Mouse (Mus musculus) CH12.LX (cell line): ENCODE measurements around the gene Hoxb8.

Experiments used
- CHD2 ChIP-seq: IDR thresholded peaks from 2 replicates; pipeline ENCODE4 v1.6.1; 2011; ENCODE audit warnings: low read length, improper control_type of control experiment
- CTCF ChIP-seq, 2 experiments: IDR thresholded peaks in 1 of 2; conservative IDR thresholded peaks in 1 of 2; 2 replicates each; pipeline ENCODE4 v1.5.1; 2011 to 2012; ENCODE audit warnings: low read depth in 2 of 2, low read length in 2 of 2, improper control_type of control experiment in 1 of 2, inconsistent platforms in 1 of 2, mild to moderate bottlenecking in 1 of 2, moderate library complexity in 1 of 2
- E2F4 ChIP-seq: IDR thresholded peaks from 2 replicates; pipeline ENCODE4 v1.6.1; 2011; ENCODE audit warnings: low read depth, low read length, improper control_type of control experiment; ENCODE audit not compliant: insufficient replicate concordance
- MAZ ChIP-seq: IDR thresholded peaks from 2 replicates; pipeline ENCODE4 v1.6.1; 2012; ENCODE audit warnings: low read depth, mild to moderate bottlenecking, inconsistent platforms, low read length, improper control_type of control experiment, moderate library complexity
- MEF2A ChIP-seq: IDR thresholded peaks from 2 replicates; pipeline ENCODE4 v1.6.1; 2014; ENCODE audit warnings: low read depth, mild to moderate bottlenecking, inconsistent platforms, low read length, improper control_type of control experiment, borderline replicate concordance
- MXI1 ChIP-seq: IDR thresholded peaks from 2 replicates; pipeline ENCODE4 v1.6.1; 2011; ENCODE audit warnings: mild to moderate bottlenecking, low read depth, low read length, improper control_type of control experiment
- MYC ChIP-seq: IDR thresholded peaks from 2 replicates; pipeline ENCODE4 v1.6.1; 2011; ENCODE audit warnings: low read depth, mild to moderate bottlenecking, improper control_type of control experiment, low read length
- POLR2A ChIP-seq: IDR thresholded peaks from 2 replicates; pipeline ENCODE4 v1.6.1; 2011; ENCODE audit warnings: low read depth, mild to moderate bottlenecking, improper control_type of control experiment, low read length
- RAD21 ChIP-seq: IDR thresholded peaks from 2 replicates; pipeline ENCODE4 v1.6.1; 2011; ENCODE audit warnings: low read depth, mild to moderate bottlenecking, low read length, improper control_type of control experiment, moderate library complexity
- TBP ChIP-seq: conservative IDR thresholded peaks from 2 replicates; pipeline ENCODE4 v1.6.1; 2011; ENCODE audit warnings: low read depth, low read length, improper control_type of control experiment
- UBTF ChIP-seq: IDR thresholded peaks from 2 replicates; pipeline ENCODE4 v1.6.1; 2012; ENCODE audit warnings: low read depth, mild to moderate bottlenecking, inconsistent platforms, low read length, improper control_type of control experiment, moderate library complexity
- ZC3H11A ChIP-seq: IDR thresholded peaks from 2 replicates; pipeline ENCODE4 v1.6.1; 2012; ENCODE audit warnings: low read depth, mild to moderate bottlenecking, inconsistent platforms, low read length, improper control_type of control experiment

GRCm38 (mm10) chr11:96320688-96321087 lies 39.0 kb downstream of the Hoxb8 start:
- TF ChIP-seq MYC (no peak), RAD21 (no peak), CTCF (conservative IDR thresholded peaks at IDR 0.05 in 1 of 2, IDR thresholded peaks at IDR 0.05 in 1 of 2; ENCODE audit: low read depth in 2 of 2, low read length in 2 of 2) (no peak), CHD2 (no peak), E2F4 (no peak), MEF2A (no peak), MXI1 (no peak), POLR2A (no peak), MAZ (no peak), ZC3H11A (no peak), TBP (no peak), UBTF (no peak)
